Mouse (Mus musculus): ENCODE data around the gene Psen2. TPM values are rescaled to one million over a fixed set of nuclear protein-coding genes. Genes with fewer than 3 reads are reported as not detected.

Gene Psen2
- total RNA-seq, 2 experiments from 2014 or later = 7.9 to 8.0 TPM

- intact Hi-C loops (cut with DNase I) = loop anchor here (5.0 kb wide), 1 partner anchor 53 kb away; the partner anchor contains the start of gene Itpkb
- no peak for DNase-seq
Measured at GRCm38 (mm10) chr1:180279648-180280047, 16.4 kb upstream of the Psen2 start.

GRCm38 (mm10) chr1:180277563-180277962, 14.3 kb upstream of the Psen2 start:
- no peak for DNase-seq
- intact Hi-C loops (cut with DNase I) = loop anchor here (5.0 kb wide), 1 partner anchor 55 kb away; the partner anchor contains the start of gene Itpkb

GRCm38 (mm10) chr1:180274725-180275308, 11.6 kb upstream of the Psen2 start:
- DNase-seq = no peak
- intact Hi-C loops (cut with DNase I) = loop anchor here (5.0 kb wide), 1 partner anchor 57 kb away; the partner anchor contains the start of gene Itpkb

- DNase-seq = peak in 1 of 2 experiments; percentile 6
- intact Hi-C loops (cut with DNase I) = loop anchor here (5.0 kb wide), 1 partner anchor 283 kb away; no protein-coding TSS in a partner anchor
Measured at GRCm38 (mm10) chr1:180269033-180269432, 5.8 kb upstream of the Psen2 start.

GRCm38 (mm10) chr1:180268249-180269031, 5.2 kb upstream of the Psen2 start:
- DNase-seq = peak; percentile 84 to 85
- intact Hi-C loops (cut with DNase I) = loop anchor here (1.0 to 5.0 kb wide), 2 partner anchors 139 to 284 kb away; no protein-coding TSS in a partner anchor

- intact Hi-C loops (cut with DNase I) = loop anchor here (5.0 kb wide), 1 partner anchor 285 kb away; no protein-coding TSS in a partner anchor
Measured at GRCm38 (mm10) chr1:180267151-180267550, 3.9 kb upstream of the Psen2 start.

GRCm38 (mm10) chr1:180265399-180265798, 2.2 kb upstream of the Psen2 start:
- DNase-seq = no peak
- intact Hi-C loops (cut with DNase I) = loop anchor here (5.0 kb wide), 1 partner anchor 287 kb away; no protein-coding TSS in a partner anchor

More at GRCm38 (mm10) chr1:180267151-180267550, 3.9 kb upstream of the Psen2 start:
- no peak for DNase-seq

- intact Hi-C loops (cut with DNase I) = loop anchor here (5.0 kb wide), 1 partner anchor 287 kb away; no protein-coding TSS in a partner anchor
- no peak for DNase-seq
Measured at GRCm38 (mm10) chr1:180264851-180265250, 1.6 kb upstream of the Psen2 start.

- intact Hi-C loops (cut with DNase I) = no loop called here
- DNase-seq = no peak
Measured at GRCm38 (mm10) chr1:180264389-180264788, 1.2 kb upstream of the Psen2 start.

- intact Hi-C loops (cut with DNase I) = no loop called here
- DNase-seq = no peak
Measured at GRCm38 (mm10) chr1:180261857-180262570, 1.2 kb downstream of the Psen2 start.

- intact Hi-C loops (cut with DNase I) = no loop called here
- DNase-seq = no peak
Measured at GRCm38 (mm10) chr1:180261415-180261814, 1.8 kb downstream of the Psen2 start.

GRCm38 (mm10) chr1:180260886-180261285, 2.4 kb downstream of the Psen2 start:
- intact Hi-C loops (cut with DNase I) = no loop called here
- DNase-seq = no peak

GRCm38 (mm10) chr1:180259753-180260152, 3.5 kb downstream of the Psen2 start:
- intact Hi-C loops (cut with DNase I) = no loop called here
- DNase-seq = no peak

GRCm38 (mm10) chr1:180257446-180257845, 5.8 kb downstream of the Psen2 start:
- intact Hi-C loops (cut with DNase I) = no loop called here
- no peak for DNase-seq

GRCm38 (mm10) chr1:180256866-180257265, 6.4 kb downstream of the Psen2 start:
- no peak for DNase-seq
- intact Hi-C loops (cut with DNase I) = no loop called here

GRCm38 (mm10) chr1:180256138-180256674, 7.0 kb downstream of the Psen2 start:
- intact Hi-C loops (cut with DNase I) = no loop called here
- peak; percentile 94 to 96 for DNase-seq

GRCm38 (mm10) chr1:180255294-180256117, 7.7 kb downstream of the Psen2 start:
- intact Hi-C loops (cut with DNase I) = no loop called here

GRCm38 (mm10) chr1:180254316-180254715, 8.9 kb downstream of the Psen2 start:
- intact Hi-C loops (cut with DNase I) = no loop called here
- DNase-seq = no peak

More at GRCm38 (mm10) chr1:180255294-180256117, 7.7 kb downstream of the Psen2 start:
- DNase-seq = peak; percentile 22 to 59

- DNase-seq = no peak
- intact Hi-C loops (cut with DNase I) = no loop called here
Measured at GRCm38 (mm10) chr1:180252656-180253190, 10.5 kb downstream of the Psen2 start.

Data from gastrocnemius, postnatal 36 days (tissue).